Mouse (Mus musculus) liver, embryonic 14.5 days (tissue): ENCODE data around the gene Ms4a7. TPM values are rescaled to one million over a fixed set of nuclear protein-coding genes. Genes with fewer than 3 reads are reported as not detected.
"Not testable (repeated sequence)": the region's sequence is repeated elsewhere in the genome, so short reads cannot be mapped to it uniquely, and the experiment has no call there.

Experiments
- ATAC-seq: fragments of 200-750 bp; cut with Nextera tagmentation; 2 replicates; pipeline ENCODE4 v1.8.0; 2017; ENCODE audit warnings: moderate number of reproducible peaks, mild to moderate bottlenecking, moderate library complexity; ENCODE audit not compliant: insufficient read depth
- DNase-seq, 3 experiments: peaks; one replicate each; pipeline ENCODE4 v3.0.0-alpha.2; 2012 to 2013; ENCODE audit warnings: low read depth in 3 of 3, low spot score in 3 of 3
- H3K27ac ChIP-seq: fragments of 300-500 bp; sonication (generic); 2 replicates; pipeline ENCODE4 v1.5.1; 2014; ENCODE audit warnings: moderate library complexity, mild to moderate bottlenecking, control low read depth, inconsistent platforms
- H3K27me3 ChIP-seq: fragments of 300-500 bp; sonication (generic); 2 replicates; pipeline ENCODE4 v1.6.1; 2014; ENCODE audit warnings: mild to moderate bottlenecking, low read length, moderate library complexity; ENCODE audit not compliant: control insufficient read depth, insufficient read depth
- H3K36me3 ChIP-seq: fragments of 300-500 bp; sonication (generic); replicated peaks from 2 replicates; pipeline ENCODE4 v1.6.1; 2014; ENCODE audit warnings: low read depth; ENCODE audit not compliant: control insufficient read depth, insufficient read depth
- H3K4me1 ChIP-seq, 2 experiments: fragments of 200-500 bp in 1 of 2; fragments of 300-500 bp in 1 of 2; sonication (generic) in 1 of 2; replicated peaks; 2 replicates each; pipeline ENCODE4 v1.6.1; 2012 to 2014; ENCODE audit warnings: antibody characterized with exemption in 1 of 2, inconsistent platforms in 1 of 2, low read length in 1 of 2; ENCODE audit not compliant: control insufficient read depth in 2 of 2, insufficient read depth in 2 of 2
- H3K4me2 ChIP-seq: fragments of 300-500 bp; sonication (generic); 2 replicates; pipeline ENCODE4 v1.6.1; 2014; ENCODE audit warnings: low read depth, mild to moderate bottlenecking, control low read depth, moderate library complexity
- H3K4me3 ChIP-seq, 2 experiments: fragments of 200-500 bp in 1 of 2; fragments of 300-500 bp in 1 of 2; sonication (generic) in 1 of 2; 2 replicates each; pipeline ENCODE4 v1.5.1; 2012 to 2014; ENCODE audit warnings: low read depth in 2 of 2, low read length in 2 of 2, mild to moderate bottlenecking in 2 of 2, control low read depth in 1 of 2, inconsistent platforms in 1 of 2, moderate library complexity in 1 of 2; ENCODE audit not compliant: insufficient read depth in 1 of 2
- H3K9ac ChIP-seq: fragments of 300-500 bp; sonication (generic); replicated peaks from 2 replicates; pipeline ENCODE4 v1.6.1; 2014; ENCODE audit warnings: mild to moderate bottlenecking, control low read depth, moderate library complexity
- H3K9me3 ChIP-seq: fragments of 300-500 bp; sonication (generic); 2 replicates; pipeline ENCODE4 v1.6.1; 2016; ENCODE audit warnings: low read length, mixed read lengths; ENCODE audit not compliant: control insufficient read depth
- CTCF ChIP-seq: IDR thresholded peaks from 2 replicates; pipeline ENCODE4 v1.5.1; 2016; ENCODE audit warnings: antibody characterized with exemption, low read depth, control low read depth
- EP300 ChIP-seq: IDR thresholded peaks from 2 replicates; pipeline ENCODE4 v1.6.1; 2016; ENCODE audit warnings: antibody characterized with exemption, low read depth
- WGBS: fragments of 180-500 bp; shearing (Covaris S2); extraction: QIAGEN DNeasy Blood & Tissue Kit; methylation state at CpG from one replicate; pipeline ENCODE4 v1.1.7; 2014; ENCODE audit not compliant: insufficient replicate concordance; 5-methylcytosine and 5-hydroxymethylcytosine counted together
- polyA plus RNA-seq, 2 experiments: library from polyadenylated mRNA; depleted of rRNA in 1 of 2; stranded (reverse) in 1 of 2; unstranded in 1 of 2; fragments of >200 nt; fragmentation: Nextera tagmentation in 1 of 2; extraction: Ambion mirVana in 1 of 2; gene quantifications; 2 replicates each; pipeline versions ENCODE4 v1.2.1 to v1.2.3; 2012 to 2014

The Ms4a7 gene
- polyA plus RNA-seq, 2 experiments: 0.48 to 1.4 TPM

GRCm38 (mm10) chr19:11343992-11344391, 8.0 kb upstream of the Ms4a7 start:
- Histone ChIP-seq H3K9me3 (no peaks in the 10 kb centered on the region), H3K4me3 (no peak overlapping the region), H3K27ac (no peak overlapping the region), H3K9ac (no peak overlapping the region), H3K4me2 (no peak overlapping the region), H3K4me1 (no peaks in the 10 kb centered on the region), H3K36me3 (no peaks in the 10 kb centered on the region), H3K27me3 (no peaks in the 10 kb centered on the region)
- TF ChIP-seq EP300 (no peak), CTCF (no peak)
- DNase-seq (no peak), ATAC-seq (no peak)

- no peak overlapping the region for H3K4me3 ChIP-seq
- H3K27me3 ChIP-seq: no peaks in the 10 kb centered on the region
- no peaks in the 10 kb centered on the region for H3K36me3 ChIP-seq
- no peak for TF ChIP-seq CTCF
- TF ChIP-seq EP300: no peak
- no peak overlapping the region for H3K4me2 ChIP-seq
- DNase-seq (no peak), ATAC-seq (no peak)
- no peak overlapping the region for H3K27ac ChIP-seq
- H3K9me3 ChIP-seq: no peaks in the 10 kb centered on the region
- no peaks in the 10 kb centered on the region for H3K4me1 ChIP-seq
- H3K9ac ChIP-seq: no peak overlapping the region
Observed at GRCm38 (mm10) chr19:11343147-11343546, 7.2 kb upstream of the Ms4a7 start.

- DNase-seq (no peak), ATAC-seq (no peak)
- 40% methylated on average over 1 of the region's 1 CpGs for WGBS
- Histone ChIP-seq H3K4me1 (no peaks in the 10 kb centered on the region), H3K36me3 (no peaks in the 10 kb centered on the region), H3K9me3 (no peaks in the 10 kb centered on the region), H3K4me3 (no peak overlapping the region), H3K9ac (no peak overlapping the region), H3K4me2 (no peak overlapping the region), H3K27me3 (no peaks in the 10 kb centered on the region), H3K27ac (no peak overlapping the region)
- TF ChIP-seq EP300 (no peak), CTCF (no peak)
Observed at GRCm38 (mm10) chr19:11321123-11321522, 14.8 kb downstream of the Ms4a7 start.

- no peak overlapping the region for H3K4me3 ChIP-seq
- no peaks in the 10 kb centered on the region for H3K4me1 ChIP-seq
- no peaks in the 10 kb centered on the region for H3K9me3 ChIP-seq
- no peaks in the 10 kb centered on the region for H3K36me3 ChIP-seq
- no peak overlapping the region for H3K9ac ChIP-seq
- WGBS: 67% methylated on average over 4 of the region's 4 CpGs
- TF ChIP-seq CTCF (no peak), EP300 (no peak)
- no peaks in the 10 kb centered on the region for H3K27me3 ChIP-seq
- no peak overlapping the region for H3K27ac ChIP-seq
- ATAC-seq (no peak), DNase-seq (no peak)
- no peak overlapping the region for H3K4me2 ChIP-seq
Observed at GRCm38 (mm10) chr19:11316786-11317185, 19.2 kb downstream of the Ms4a7 start.

GRCm38 (mm10) chr19:11314354-11314753, 21.6 kb downstream of the Ms4a7 start, which contains the start of gene Ms4a14:
Gene Ms4a14, minus strand, starts transcription at chr19:11314454.
- Histone ChIP-seq H3K36me3 (no peaks in the 10 kb centered on the region), H3K27ac (no peak within 1 kb of the TSS), H3K27me3 (no peaks in the 10 kb centered on the region), H3K9ac (no peak within 1 kb of the TSS), H3K4me2 (no peak within 1 kb of the TSS), H3K9me3 (no peaks in the 10 kb centered on the region), H3K4me3 (no peak within 1 kb of the TSS), H3K4me1 (no peaks in the 10 kb centered on the region)
- WGBS: 33% methylated on average over 1 of the region's 1 CpGs
- ATAC-seq: no peak
- TF ChIP-seq CTCF: no peak
- no peak for TF ChIP-seq EP300
- no peak for DNase-seq

- H3K9me3 ChIP-seq: no peaks in the 10 kb centered on the region
- no peaks in the 10 kb centered on the region for H3K36me3 ChIP-seq
- DNase-seq (no peak), ATAC-seq (no peak)
- H3K4me2 ChIP-seq: no peak overlapping the region
- H3K27me3 ChIP-seq: no peaks in the 10 kb centered on the region
- TF ChIP-seq CTCF (no peak), EP300 (no peak)
- no peak overlapping the region for H3K9ac ChIP-seq
- no peak overlapping the region for H3K4me3 ChIP-seq
- no peaks in the 10 kb centered on the region for H3K4me1 ChIP-seq
- no peak overlapping the region for H3K27ac ChIP-seq
Observed at GRCm38 (mm10) chr19:11308888-11309287, 27.1 kb downstream of the Ms4a7 start.

GRCm38 (mm10) chr19:11299529-11299928, 36.4 kb downstream of the Ms4a7 start:
- not testable (repeated sequence) for H3K9ac ChIP-seq, H3K9me3 ChIP-seq, H3K4me1 ChIP-seq, ATAC-seq, H3K27me3 ChIP-seq, H3K4me3 ChIP-seq, H3K27ac ChIP-seq, H3K4me2 ChIP-seq, DNase-seq, H3K36me3 ChIP-seq
- 42% methylated on average over 4 of the region's 4 CpGs for WGBS
